Mouse (Mus musculus) kidney, adult 2 months (tissue): ENCODE data around the gene Psmf1.

Experiments used
- CTCF ChIP-seq: fragments of 200-500 bp; conservative IDR thresholded peaks from 2 replicates; pipeline ENCODE4 v1.5.1; 2011; ENCODE audit warnings: low read depth, mild to moderate bottlenecking, control low read depth, low read length, moderate library complexity, mixed read lengths; ENCODE audit not compliant: insufficient read depth, insufficient read length
- POLR2A ChIP-seq: fragments of 200-500 bp; IDR thresholded peaks from one replicate; pipeline ENCODE4 v1.6.1; 2011; ENCODE audit warnings: low read depth, low read length, control low read depth

DNA sequence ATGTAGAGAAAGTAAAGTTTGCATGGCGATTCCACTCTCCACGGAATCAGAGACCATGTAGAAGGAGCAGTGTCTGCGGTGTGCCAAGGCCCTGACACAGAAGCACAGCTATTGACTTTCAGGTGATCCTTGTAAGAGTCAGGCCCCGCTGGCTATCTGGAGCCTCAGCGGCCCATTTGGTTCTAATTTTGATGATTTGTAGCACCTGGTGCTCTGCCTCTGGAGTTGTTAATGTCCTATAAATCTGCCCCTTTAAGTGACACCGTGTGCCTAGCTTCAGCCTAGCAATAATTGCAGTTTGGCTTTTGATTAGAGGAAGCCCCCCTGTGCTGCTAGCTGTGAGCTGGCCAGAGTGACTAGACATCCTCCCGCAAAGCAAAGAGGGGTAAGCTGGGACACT, 46.2 kb upstream of the Psmf1 start:
- TF ChIP-seq POLR2A (no peak), CTCF (no peak)
